Mouse (Mus musculus): ENCODE results near the gene Araf.

The Araf gene

DNA sequence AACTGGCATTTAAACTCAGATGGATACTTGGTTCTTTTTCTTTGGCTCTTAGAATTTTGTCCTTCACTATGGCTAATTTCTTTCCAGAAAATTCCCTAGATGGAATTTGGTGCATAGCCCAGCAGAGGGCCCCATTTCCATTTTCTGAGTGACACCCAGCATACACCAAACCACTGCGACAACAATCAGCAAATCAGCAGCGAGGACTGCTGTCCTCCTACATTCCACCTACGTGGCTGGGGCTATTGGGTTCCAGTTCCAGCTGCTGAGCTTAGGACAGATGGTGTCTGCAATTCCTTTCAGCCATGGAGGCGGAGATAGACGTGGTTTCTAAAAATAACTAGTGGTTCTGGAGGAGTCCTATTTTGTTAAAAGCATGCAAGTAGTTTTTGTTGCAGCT lies 31.3 kb downstream of the Araf start:
- in situ Hi-C loops (cut with MboI; ENCODE audit: unreplicated experiment in 2 of 2), result loop anchor here in 1 of 2 experiments (25.0 kb wide), 1 partner anchor 233 kb away; the partner anchor contains the start of genes Spaca5 and Zfp182

DNA sequence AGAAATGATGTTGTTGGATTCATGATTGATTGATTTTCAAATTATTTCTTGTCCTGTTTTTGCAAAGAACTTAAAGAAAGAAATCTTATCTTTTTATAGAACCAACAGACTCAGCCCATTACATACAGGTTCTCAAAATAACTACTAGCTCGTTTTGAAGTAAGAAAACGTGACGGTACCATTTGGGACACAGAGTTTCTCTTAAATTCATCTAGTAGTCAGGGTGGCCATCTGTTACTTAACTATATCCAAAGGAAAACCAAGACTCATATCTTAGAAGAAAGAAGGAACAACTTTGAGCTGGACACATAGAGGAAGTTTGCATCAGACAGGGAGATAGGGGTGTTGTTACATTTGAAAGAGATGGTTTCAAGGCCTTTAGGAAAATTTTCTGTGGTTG lies 49.6 kb downstream of the Araf start:
- in situ Hi-C loops (cut with MboI; ENCODE audit: unreplicated experiment in 2 of 2), result loop anchor here in 1 of 2 experiments (25.0 kb wide), 1 partner anchor 215 kb away; the partner anchor contains the start of genes Spaca5 and Zfp182

DNA sequence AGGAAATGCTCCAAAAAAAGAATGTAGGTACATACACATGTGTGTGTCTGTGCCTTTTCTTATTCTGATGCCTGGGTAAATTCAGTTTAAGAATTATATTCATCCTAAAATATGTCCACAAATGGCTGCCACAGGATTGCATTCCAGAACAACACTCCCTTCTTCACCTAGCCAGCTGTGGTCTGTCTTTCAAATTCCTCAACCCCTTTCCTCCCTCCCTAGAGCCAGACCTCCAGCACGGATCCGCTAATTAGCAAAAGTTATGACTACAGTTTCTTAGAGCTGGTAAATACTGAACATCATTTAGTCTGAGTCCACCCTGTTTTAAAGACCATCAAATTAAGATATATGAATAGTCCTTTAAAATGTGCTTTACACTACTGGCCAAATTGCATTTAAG lies 50.2 kb downstream of the Araf start:
- in situ Hi-C loops (cut with MboI; ENCODE audit: unreplicated experiment in 2 of 2), result loop anchor here in 1 of 2 experiments (25.0 kb wide), 1 partner anchor 214 kb away; the partner anchor contains the start of genes Spaca5 and Zfp182

DNA sequence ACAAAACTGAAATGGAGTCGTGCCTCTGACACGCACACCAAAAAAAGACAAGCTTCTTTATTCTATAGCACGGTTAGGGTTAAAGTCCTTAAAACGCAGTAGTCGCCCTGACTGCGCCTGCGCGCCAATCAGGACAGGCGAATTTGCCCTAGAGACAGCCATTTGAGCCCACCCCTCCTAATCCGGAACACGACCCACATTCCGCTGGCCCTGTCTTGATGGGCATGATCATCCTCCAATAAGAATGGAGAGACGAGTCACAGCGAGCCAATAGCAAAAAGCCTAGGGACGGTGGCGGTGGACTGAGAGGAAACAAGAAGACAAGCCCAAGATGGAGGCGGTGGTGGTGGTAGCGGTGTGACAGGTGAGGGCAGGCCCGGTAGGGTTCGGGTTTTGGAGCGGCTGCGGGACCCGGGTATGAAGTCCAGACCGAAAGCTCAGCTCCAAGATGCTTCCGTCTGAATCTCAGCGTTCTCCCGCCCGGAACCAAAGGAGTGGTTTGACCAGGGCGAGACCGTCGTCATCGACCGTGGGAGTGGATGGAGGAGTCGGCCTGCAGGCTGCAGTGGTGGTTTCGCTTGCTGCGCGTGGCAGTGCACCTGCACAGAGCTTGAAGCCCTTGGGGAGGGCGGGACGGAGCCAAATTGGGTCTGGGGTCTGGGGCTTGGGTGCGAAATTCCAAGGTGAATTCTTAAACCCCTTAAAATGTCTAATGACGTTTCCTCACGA lies 50.8 kb downstream of the Araf start:
- in situ Hi-C loops (cut with MboI; ENCODE audit: unreplicated experiment in 2 of 2), result loop anchor here in 1 of 2 experiments (25.0 kb wide), 1 partner anchor 214 kb away; the partner anchor contains the start of genes Spaca5 and Zfp182

DNA sequence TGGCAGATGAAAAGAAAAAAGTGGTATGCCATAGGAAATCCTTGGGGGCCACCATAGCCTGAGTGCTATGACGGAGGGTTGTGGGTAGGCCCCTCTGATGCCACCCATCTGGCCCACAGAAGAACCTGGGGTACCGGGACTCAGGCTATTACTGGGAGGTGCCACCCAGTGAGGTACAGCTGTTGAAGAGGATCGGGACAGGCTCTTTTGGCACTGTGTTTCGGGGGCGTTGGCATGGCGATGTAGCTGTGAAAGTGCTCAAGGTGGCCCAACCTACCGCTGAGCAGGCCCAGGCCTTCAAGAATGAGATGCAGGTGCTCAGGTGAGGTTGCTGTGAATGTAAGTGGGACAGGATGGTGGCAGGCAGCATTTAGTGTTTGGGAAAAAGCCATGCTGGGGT lies 56.2 kb downstream of the Araf start:
- in situ Hi-C loops (cut with MboI; ENCODE audit: unreplicated experiment in 2 of 2), result no loop called here

DNA sequence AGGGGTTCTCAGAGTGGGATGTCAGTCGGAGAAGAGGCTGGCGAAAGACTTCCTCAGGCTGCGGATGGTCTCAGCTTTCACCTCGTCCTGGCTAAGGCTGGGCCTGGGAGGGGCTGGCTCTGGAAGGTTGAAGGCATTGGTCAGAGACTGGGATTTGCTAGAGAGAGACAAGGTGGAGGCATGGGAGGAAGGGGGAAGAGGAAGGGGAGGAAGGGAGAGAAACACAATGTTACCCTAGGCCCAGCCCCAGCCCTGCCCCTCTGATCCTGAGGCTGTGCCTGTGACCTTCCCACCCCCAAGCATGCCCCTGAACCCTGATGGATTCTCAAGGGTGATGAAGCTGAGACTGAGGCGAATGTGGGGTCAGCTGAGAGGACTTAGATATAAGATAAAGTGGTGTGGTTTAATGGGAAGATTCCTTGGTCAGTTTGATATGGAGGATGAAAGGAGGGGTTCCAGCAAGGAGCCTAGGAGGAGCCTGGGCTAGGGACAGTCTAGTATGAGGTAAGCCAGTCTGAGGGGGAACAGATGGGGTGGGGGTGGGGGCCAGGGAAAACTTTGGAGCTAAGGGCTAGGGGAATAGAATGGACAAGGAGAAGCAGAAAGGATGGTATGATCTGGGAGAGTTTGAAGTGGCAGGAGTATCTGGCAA lies 64.0 kb downstream of the Araf start:
- in situ Hi-C loops (cut with MboI; ENCODE audit: unreplicated experiment in 2 of 2), result no loop called here

DNA sequence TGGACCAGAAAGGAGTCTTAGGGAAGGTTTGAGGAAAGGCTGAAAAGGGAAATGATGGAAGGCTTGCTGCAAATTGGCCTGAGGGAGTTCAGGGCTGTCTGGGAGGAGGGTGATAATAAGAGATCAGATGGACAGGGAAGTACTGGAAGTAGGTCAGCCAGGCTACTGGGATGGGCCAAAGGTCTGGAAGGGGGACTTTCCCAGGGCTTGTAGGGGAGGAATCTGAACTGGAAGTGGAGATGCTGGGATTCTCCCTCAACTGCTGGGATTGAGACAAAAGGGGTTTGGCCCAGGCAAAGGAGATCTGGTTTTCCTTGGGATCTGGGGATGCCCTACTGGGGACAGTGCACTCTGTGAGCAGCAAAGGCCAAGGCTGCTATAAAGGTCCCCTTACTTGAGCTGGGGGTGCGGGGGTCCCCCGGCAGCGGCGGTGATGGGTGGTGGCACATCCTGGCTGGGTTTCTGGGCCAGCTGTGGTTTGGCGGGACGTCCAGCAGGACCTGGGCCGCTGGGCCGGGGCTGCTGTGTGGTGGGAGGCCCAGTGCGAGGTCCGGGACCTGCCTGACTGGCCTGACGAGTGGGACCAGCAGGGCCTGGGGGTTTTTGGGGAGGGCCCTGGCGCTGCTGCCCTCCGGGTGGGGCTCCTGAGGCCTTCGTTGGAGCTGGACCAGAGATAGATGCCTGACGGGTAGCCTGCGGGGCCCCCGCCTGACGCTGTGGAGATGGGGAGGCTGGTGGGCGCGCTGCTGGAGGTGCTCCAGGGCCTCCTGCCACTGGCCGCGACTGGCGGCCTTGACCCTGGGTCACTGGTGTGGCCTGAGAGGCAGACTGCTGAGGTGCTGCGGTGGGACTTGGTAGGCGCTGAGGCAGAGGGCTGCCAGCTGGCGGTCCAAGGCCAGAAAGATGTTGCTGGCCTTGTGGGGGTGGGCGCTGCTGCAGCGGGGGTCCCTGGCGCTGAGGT lies 64.8 kb downstream of the Araf start:
- in situ Hi-C loops (cut with MboI; ENCODE audit: unreplicated experiment in 2 of 2), result no loop called here

DNA sequence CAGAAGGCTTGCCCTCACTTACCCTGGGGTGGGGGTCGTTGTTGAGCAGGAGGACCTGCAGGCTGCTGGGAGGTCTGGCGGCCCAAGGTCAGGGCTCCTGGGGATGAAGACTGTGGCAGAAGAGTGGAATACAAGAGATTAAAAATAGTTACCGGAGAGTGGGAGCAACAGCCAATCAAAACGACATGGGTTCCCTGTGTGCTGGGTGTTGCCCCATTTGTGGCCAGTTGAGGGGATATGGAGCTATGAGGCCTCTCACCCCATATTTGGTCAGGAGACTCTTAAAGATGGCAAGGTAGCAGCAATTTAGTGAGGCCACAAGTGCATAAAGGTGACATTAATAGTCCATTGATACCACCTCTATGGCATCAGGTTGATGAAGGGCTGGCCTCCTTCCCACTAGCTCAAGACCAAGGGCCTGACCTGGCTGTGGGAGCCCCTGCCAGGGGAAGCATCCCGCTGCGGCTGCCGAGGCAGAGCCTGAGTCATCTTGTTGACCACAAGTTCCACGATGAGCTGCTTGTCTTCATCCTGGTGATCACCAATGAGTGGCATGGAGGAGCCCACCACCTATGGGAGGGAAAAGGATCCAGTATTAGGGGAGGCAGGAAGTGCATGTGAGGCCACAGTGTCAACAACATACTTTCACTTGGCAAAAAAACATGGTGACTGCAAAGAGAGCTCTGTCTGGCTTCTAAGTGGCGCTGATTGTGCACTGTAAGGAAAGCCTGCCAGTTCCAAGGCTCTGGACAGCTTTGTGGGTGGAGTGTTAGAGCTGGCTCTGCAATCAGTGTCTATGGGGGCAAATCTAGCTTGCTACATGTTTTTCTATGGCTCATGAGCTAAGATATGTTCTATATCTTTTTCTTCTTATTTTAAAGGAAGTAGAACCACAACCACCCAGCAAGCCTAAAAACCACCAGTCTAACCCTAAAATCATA lies 65.8 kb downstream of the Araf start:
- in situ Hi-C loops (cut with MboI; ENCODE audit: unreplicated experiment in 2 of 2), result no loop called here

DNA sequence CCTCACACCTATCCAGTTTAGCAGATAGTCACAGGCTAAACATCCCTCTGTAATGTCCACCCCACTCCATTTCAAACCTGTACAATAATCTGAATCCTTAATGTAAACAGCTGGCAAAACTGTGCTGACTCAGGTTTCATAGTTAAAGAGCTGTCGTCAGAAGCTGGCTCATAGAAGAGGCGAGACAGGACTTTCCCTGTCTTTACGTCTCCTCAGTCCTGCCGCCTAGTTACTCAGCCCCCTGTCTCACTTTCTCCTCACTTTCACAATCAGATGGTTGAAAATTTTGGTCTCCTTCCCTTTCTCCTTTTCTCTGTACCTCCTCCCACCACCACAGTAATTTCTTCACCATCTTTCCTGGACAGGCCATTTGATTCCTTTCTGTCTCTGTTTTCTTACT lies 70.5 kb downstream of the Araf start:
- in situ Hi-C loops (cut with MboI; ENCODE audit: unreplicated experiment in 2 of 2), result no loop called here

DNA sequence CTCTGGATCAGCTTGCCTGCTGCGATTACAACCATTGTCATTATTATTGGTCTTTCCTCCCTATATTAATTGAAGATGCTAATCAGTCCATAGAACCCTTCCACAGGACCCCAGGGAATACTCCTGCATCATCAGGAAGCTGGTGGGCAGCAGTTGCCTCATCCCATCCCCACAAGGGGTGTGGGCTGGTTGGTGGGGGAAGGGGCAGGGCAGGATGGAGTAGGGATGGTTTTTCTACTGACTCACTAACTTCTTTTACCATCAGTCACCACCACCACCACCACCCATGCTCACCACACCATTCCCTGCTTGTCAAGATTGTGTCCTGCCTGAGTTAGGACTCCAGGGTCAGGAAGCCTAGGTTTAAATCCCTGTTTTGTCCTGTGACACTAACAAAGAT lies 71.6 kb downstream of the Araf start:
- in situ Hi-C loops (cut with MboI; ENCODE audit: unreplicated experiment in 2 of 2), result no loop called here

DNA sequence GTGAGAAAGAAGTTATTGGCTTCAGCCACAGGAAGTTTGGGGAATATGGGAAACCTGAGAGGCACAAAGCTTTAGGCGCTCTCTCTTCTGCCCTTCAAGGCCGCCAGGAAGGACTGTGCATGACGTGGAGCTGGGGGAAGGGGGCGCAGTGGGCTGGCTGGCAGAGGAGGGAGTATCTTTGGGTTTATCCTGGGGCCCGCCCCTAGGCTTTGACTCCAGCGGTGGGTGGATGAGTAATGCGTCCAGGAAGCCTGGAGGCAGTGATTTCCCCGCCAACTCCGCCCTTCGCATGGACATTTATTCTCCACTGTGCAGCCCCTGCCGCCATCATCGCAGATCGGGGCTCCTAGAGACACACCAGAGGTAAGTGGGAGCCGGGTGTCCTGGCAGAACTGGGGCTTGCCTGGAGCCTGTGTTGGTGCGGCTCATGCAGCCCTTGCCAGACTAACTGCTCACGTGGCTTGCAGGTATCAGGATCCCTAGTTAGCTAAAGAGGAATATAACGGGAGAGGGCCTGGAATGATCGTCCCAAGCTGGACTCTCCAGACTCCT lies 72.4 kb downstream of the Araf start, which contains the start of gene Timp1:
Gene Timp1, plus strand, starts transcription at position 205 of the 552 bp plus-strand sequence.
- in situ Hi-C loops (cut with MboI; ENCODE audit: unreplicated experiment in 2 of 2), result no loop called here

DNA sequence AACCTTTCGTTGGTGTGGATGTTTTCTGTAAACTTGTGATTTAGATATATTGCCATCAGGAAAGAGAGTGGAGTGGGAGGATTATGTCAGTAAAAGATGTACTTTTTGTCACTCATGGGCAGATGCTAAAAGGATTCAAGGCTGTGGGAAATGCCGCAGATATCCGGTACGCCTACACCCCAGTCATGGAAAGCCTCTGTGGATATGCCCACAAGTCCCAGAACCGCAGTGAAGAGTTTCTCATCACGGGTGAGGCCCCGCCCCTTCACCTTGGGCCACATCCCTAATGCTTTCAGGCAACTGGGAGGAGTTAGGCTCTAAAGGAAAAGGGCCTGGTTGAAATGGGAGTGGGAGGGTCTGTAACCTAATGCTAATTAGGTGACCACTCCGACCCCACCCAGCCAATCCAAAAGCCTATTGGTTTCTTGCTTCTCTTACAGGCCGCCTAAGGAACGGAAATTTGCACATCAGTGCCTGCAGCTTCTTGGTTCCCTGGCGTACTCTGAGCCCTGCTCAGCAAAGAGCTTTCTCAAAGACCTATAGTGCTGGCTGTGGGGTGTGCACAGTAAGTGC lies 75.4 kb downstream of the Araf start:
- in situ Hi-C loops (cut with MboI; ENCODE audit: unreplicated experiment in 2 of 2), result no loop called here

DNA sequence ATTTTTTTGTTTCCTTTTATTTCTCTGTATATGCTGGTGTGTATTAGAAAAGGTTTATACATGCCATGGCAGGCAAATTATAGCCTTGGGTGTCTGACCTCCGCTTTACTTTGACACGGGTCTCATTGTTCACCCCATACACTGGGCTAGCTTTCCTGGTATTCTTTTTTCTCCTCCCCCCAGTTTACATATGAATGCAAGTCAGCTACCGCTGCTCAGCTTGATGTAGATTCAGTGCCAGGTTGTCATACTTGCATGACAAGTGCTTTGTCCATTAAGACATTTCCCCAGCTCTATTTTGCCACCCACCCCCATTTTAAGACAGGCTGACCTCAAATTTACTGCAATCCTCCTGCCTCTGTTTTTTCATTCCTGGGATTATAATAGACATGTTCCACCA lies 77.6 kb downstream of the Araf start:
- in situ Hi-C loops (cut with MboI; ENCODE audit: unreplicated experiment in 2 of 2), result no loop called here

DNA sequence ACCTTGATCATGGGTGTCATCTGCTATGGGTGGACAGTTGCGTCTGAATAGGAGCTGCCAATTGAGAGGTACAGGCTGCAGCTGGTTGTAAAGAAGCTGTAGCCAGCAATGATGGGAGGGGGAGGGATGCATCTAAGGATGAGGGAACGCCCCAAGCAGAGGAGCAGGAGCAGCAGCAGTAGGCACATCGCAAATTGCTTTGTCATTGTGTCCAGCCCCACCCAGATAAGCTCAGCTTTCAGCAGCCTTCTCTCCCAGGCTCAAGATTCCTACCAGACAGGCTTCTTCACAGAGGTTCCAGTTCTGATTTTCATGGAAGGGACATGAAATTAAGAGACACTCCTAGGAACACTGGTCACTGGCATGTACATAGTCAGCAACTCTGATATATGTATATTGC lies 112.5 kb downstream of the Araf start:
- in situ Hi-C loops (cut with MboI; ENCODE audit: unreplicated experiment in 2 of 2), result no loop called here
